Mouse (Mus musculus) left cerebral cortex, postnatal 4 days (tissue): ENCODE results near the gene Vps41. TPM values are rescaled to one million over a fixed set of nuclear protein-coding genes. Genes with fewer than 3 reads are reported as not detected.

Experiments
- DNase-seq: peaks from one replicate; pipeline ENCODE4 v3.0.0-alpha.2; 2022
- intact Hi-C: fragments of 180-260 bp; cut with DNase I; formaldehyde crosslinking; loops from one replicate; pipeline ENCODE4 v1.15.1; 2025
- total RNA-seq, 2 experiments: library from RNA; stranded (reverse); gene quantifications; 2 replicates each; pipeline ENCODE4 v1.2.3; 2021

The Vps41 gene
- total RNA-seq, result 100 to 1,000 TPM; 119 to 124 TPM

GRCm38 (mm10) chr13:18717185-18717584 lies at the start of gene Vps41:
Vps41 (plus strand) TSS chr13:18717286.
- intact Hi-C loops, result no loop called here
- DNase-seq, result peak; percentile 73

GRCm38 (mm10) chr13:18698518-18699065 lies 18.5 kb upstream of the Vps41 start:
- intact Hi-C loops, result loop anchor here (5.0 kb wide), 2 partner anchors 576 to 641 kb away; no protein-coding TSS in a partner anchor
- peak; percentile 63 for DNase-seq

- no peak for DNase-seq
- intact Hi-C loops, result no loop called here
Measured at GRCm38 (mm10) chr13:18711685-18712084, 5.4 kb upstream of the Vps41 start.

GRCm38 (mm10) chr13:18716707-18717106 lies 379 bp upstream of the Vps41 start:
- intact Hi-C loops, result no loop called here
- no peak for DNase-seq

DNA sequence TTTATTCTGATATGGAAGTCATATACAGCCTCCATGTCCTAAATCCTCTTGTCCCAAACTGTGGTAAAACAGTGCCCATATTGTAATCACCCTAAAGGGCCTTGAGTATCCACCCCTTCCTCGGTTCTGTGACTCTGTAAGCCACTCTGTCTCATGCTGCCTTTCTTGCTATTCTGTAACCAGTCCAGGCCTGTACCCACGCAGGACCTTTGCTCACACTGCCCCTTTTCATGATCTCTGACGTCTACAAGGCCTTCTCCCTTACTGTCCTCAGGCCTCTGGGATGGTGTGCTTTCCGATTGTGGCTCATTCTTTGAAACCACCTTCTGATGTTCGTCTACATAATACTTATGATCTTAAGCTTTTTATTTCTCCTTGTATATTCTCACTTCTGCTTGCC lies 1.4 kb downstream of the Vps41 start:
- no peak for DNase-seq
- intact Hi-C loops, result no loop called here

- no peak for DNase-seq
- intact Hi-C loops, result no loop called here
Measured at GRCm38 (mm10) chr13:18730666-18731065, 13.6 kb downstream of the Vps41 start.

DNA sequence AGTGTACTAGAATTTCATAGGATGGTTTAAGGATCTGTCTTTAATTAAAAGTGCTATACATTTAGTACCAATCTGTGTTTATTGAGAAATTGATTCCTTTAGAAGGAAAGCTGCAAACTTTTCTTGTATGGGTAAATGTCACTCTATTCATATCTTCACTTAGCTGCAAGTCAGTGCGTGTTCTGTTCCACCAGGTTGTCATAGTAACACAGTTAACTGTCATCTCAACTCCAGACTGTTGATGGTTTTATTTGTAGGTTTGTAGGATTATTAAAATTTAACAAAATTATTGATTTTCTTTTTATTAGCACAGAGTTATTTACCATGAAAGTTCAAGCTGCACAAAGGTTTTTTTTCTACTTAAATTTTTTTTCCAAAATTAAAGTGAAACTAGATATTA lies 19.5 kb downstream of the Vps41 start:
- no peak for DNase-seq

GRCm38 (mm10) chr13:18743575-18744265 lies 26.6 kb downstream of the Vps41 start:
- intact Hi-C loops, result no loop called here
- peak; percentile 22 for DNase-seq

More for the DNA sequence above, 19.5 kb downstream of the Vps41 start:
- intact Hi-C loops, result no loop called here

GRCm38 (mm10) chr13:18744266-18744652 lies 27.2 kb downstream of the Vps41 start:
- no peak for DNase-seq
- intact Hi-C loops, result no loop called here

DNA sequence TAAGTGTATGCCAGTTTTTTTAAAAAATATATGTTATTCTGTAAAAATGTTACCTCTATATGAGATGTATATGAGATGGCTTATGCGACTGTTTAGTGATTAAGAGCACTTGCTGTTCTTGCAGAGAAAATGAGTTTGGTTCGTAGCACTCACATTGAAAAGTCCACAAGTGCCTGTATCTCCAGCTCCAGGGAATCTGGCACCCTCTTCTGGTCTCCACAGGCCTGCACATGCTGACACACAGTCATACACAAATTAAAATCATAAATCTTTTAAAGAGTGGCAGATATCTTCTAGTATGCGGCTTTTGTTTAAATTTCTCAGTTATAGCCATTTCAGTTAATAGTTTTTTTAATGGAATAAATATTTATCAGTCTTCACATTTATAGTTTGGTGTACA lies 40.9 kb downstream of the Vps41 start:
- intact Hi-C loops, result no loop called here
- peak; percentile 9 for DNase-seq

- no peak for DNase-seq
- intact Hi-C loops, result no loop called here
Measured at GRCm38 (mm10) chr13:18759361-18760056, 42.4 kb downstream of the Vps41 start.

DNA sequence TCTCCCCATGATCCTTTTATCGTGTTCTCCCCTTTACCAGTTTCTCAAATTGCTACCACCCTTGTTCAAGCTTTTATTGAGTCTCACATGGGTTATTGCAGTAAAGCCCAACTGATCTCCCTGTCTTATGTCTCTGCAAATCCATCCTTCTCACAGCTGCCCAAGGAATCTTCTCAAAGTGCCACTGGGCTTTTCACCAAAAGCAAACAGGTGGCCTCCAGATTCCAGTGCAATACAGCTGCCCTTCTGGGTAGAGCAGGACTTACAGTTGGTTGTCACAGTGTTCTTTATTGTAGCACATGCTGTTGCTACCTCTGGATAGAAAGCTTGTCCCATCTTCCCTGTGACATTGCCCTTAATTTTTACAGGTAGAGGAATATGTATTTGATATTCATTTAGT lies 44.4 kb downstream of the Vps41 start:
- no peak for DNase-seq
- intact Hi-C loops, result no loop called here

DNA sequence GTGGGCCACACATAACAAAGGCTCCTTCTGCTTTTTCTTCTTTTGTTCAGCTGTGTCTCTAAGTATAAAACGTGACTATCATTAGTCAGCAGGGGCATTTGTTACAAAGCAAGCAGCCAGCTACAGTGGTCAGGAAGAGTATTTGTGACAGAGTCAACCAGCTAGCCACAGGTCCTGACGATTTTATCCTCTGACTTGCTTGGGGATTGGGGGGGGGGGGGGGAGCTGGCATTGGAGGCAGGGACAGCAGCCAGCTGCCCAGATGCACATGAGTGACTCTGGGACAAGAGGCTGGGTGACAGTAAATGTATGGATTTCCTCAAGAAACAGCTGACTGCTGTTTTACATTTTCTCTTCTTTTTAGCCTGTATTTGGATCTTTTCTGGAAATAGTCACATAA lies 50.8 kb downstream of the Vps41 start:
- intact Hi-C loops, result no loop called here
- no peak for DNase-seq

DNA sequence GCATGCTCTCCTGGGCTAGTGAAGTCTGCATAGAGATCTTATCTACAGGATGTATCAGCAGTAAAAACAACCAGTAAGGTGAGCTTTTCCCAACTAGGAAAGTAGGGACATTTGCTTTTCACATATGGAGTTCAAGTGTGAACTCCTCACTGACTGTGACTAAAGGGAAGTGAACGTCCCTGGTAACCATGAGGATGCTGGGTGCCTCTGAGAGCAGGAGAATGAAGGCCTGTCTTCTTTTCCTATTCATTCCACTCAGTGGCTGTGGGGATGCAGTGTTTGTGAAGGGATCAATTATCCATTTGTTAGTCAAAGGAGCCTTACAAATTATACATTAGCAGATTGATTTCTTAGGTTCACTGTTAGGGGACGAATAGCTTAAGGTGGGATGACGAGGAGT lies 51.4 kb downstream of the Vps41 start:
- intact Hi-C loops, result no loop called here
- DNase-seq, result no peak

GRCm38 (mm10) chr13:18773437-18774198 lies 56.5 kb downstream of the Vps41 start:
- DNase-seq, result no peak
- intact Hi-C loops, result no loop called here

GRCm38 (mm10) chr13:18781250-18781649 lies 64.2 kb downstream of the Vps41 start:
- DNase-seq, result no peak
- intact Hi-C loops, result no loop called here

DNA sequence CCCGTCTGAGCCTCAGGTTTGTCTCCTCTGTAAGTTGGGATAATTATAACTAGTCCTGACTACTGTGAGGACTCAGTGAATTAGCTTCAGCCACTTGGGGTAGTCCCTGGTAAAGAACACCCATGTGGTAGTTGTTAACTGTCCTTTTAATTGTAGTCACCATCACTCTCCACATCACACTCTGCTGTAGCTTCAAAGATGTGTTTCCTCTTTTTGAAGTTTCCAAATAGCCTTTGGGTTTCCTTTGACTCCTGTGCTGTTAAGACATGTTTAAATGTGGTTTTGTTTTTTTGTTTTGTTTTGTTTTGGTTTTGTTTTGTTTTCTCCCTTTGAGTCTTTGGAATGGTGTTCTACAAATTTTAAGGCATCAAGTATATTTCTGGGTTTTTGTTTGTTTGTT lies 68.6 kb downstream of the Vps41 start:
- DNase-seq, result no peak
- intact Hi-C loops, result no loop called here

GRCm38 (mm10) chr13:18788040-18788439 lies 71.0 kb downstream of the Vps41 start:
- intact Hi-C loops, result no loop called here
- no peak for DNase-seq

GRCm38 (mm10) chr13:18788689-18789088 lies 71.6 kb downstream of the Vps41 start:
- DNase-seq, result no peak
- intact Hi-C loops, result no loop called here

GRCm38 (mm10) chr13:18789662-18790061 lies 72.6 kb downstream of the Vps41 start:
- no peak for DNase-seq
- intact Hi-C loops, result no loop called here

GRCm38 (mm10) chr13:18790086-18790485 lies 73.0 kb downstream of the Vps41 start:
- intact Hi-C loops, result no loop called here
- no peak for DNase-seq
